Mouse (Mus musculus): ENCODE data around the gene Ccdc85c. TPM values are rescaled to one million over a fixed set of nuclear protein-coding genes. Genes with fewer than 3 reads are reported as not detected.

The Ccdc85c gene
- polyA plus RNA-seq, 1 experiment from 2014 or later = 11.4 TPM

GRCm38 (mm10) chr12:108288127-108288880 lies 13.1 kb upstream of the Ccdc85c start:
- H3K4me1 ChIP-seq = peaks cover 47% of the 10 kb centered on the region
- H3K27ac ChIP-seq (replicated peaks) = no peak overlapping the region
- DNase-seq (ENCODE audit: low spot score) = no peak
- no peaks in the 10 kb centered on the region for H3K9me3 ChIP-seq
- no peak overlapping the region for H3K4me3 ChIP-seq
- H3K27me3 ChIP-seq (replicated peaks; ENCODE audit: low read depth, poor library complexity, severe bottlenecking) = no peaks in the 10 kb centered on the region
- no peaks in the 10 kb centered on the region for H3K36me3 ChIP-seq (replicated peaks)
- 78% methylated on average over 19 of the region's 19 CpGs for WGBS

DNA sequence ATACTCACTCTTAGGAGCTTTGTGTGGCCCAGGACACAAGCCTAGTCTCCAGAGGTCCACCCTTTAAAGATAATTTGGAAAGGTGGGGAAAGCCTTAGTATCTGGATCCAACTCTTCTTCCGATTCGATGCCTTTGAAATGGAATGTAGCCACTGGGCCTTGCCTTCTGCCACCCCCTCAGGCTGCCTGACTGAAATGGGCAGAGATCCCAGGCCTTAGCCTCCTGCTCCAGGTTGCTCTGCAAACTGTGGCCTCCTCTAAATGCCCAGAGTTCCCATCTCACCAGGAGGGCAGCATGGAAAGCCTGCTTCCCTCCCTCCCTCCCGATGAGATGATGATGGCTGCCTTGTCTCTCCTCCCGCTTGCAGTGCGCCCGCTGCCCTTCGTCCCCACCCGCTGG lies 11.8 kb upstream of the Ccdc85c start:
- Histone ChIP-seq H3K9me3 (no peaks in the 10 kb centered on the region), H3K36me3 (replicated peaks) (no peaks in the 10 kb centered on the region), H3K27me3 (replicated peaks; ENCODE audit: low read depth, poor library complexity, severe bottlenecking) (no peaks in the 10 kb centered on the region), H3K4me3 (no peak overlapping the region), H3K4me1 (peaks cover 36% of the 10 kb centered on the region), H3K27ac (replicated peaks) (no peak overlapping the region)
- no peak for DNase-seq (ENCODE audit: low spot score)
- WGBS = 94% methylated on average over 8 of the region's 8 CpGs

- Histone ChIP-seq H3K4me1 (peaks cover 30% of the 10 kb centered on the region), H3K27ac (replicated peaks) (peak overlapping the region; percentile 87), H3K27me3 (replicated peaks; ENCODE audit: low read depth, poor library complexity, severe bottlenecking) (no peaks in the 10 kb centered on the region), H3K36me3 (replicated peaks) (no peaks in the 10 kb centered on the region), H3K9me3 (no peaks in the 10 kb centered on the region), H3K4me3 (no peak overlapping the region)
- WGBS = 79% methylated on average over 4 of the region's 4 CpGs
- no peak for DNase-seq (ENCODE audit: low spot score)
These were observed 11.2 kb upstream of the Ccdc85c start for GRCm38 (mm10) chr12:108286381-108286780.

- H3K4me1 ChIP-seq = peaks cover 36% of the 10 kb centered on the region
- peak overlapping the region; percentile 87 for H3K27ac ChIP-seq (replicated peaks)
- H3K36me3 ChIP-seq (replicated peaks) = no peaks in the 10 kb centered on the region
- no peaks in the 10 kb centered on the region for H3K9me3 ChIP-seq
- peak overlapping the region; percentile 29 for H3K4me3 ChIP-seq
- H3K27me3 ChIP-seq (replicated peaks; ENCODE audit: low read depth, poor library complexity, severe bottlenecking) = 0 out of 2 replicates have a peak, but pooled peaks cover 3% of the 10 kb centered on the region
- 27% methylated on average over 11 of the region's 11 CpGs for WGBS
- peak; percentile 61 for DNase-seq (ENCODE audit: low spot score)
These were observed 10.2 kb upstream of the Ccdc85c start for GRCm38 (mm10) chr12:108285225-108286011.

DNA sequence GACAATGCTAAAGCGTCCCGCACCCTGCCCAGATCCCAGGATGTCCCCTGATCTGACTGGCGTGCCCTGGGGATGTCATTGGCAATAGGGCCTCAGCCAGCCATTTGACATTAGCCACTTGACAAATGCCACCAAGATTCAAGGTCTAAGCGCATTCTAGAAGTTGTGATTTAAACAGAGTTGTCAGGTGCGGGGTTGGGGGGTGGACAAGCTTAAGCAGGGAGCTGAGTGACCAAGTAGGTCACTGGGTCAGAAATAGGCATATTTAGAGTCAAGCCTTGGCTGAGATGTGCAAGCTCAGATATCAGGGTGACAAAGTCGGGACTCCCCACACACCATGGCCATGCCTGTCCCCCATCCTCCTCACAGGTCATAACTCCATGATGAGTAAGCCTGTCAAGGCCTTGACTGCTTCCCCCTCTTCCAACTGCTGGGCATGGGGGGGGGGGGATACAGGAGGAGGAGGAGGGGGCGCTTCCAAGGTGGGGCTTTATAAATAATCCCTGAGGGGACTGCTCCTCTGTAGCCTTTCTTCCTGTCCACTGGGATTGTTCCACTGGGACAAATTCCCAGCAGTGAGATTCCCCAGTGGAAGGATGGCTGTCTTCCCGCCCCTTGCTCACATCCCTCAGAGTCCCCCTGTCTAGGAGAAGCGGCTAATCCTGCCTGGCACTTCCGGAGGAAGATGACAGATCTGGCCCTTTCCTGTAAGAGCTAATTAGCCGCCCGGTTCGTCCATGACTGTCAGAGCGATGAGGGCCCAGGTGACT lies 9.4 kb upstream of the Ccdc85c start:
- WGBS = 29% methylated on average over 14 of the region's 14 CpGs
- H3K4me3 ChIP-seq = peak overlapping the region; percentile 29
- H3K36me3 ChIP-seq (replicated peaks) = no peaks in the 10 kb centered on the region
- H3K27ac ChIP-seq (replicated peaks) = peak overlapping the region; percentile 72
- peak; percentile 55 for DNase-seq (ENCODE audit: low spot score)
- no peaks in the 10 kb centered on the region for H3K9me3 ChIP-seq
- H3K4me1 ChIP-seq = peaks cover 36% of the 10 kb centered on the region
- H3K27me3 ChIP-seq (replicated peaks; ENCODE audit: low read depth, poor library complexity, severe bottlenecking) = 0 out of 2 replicates have a peak, but pooled peaks cover 3% of the 10 kb centered on the region

DNA sequence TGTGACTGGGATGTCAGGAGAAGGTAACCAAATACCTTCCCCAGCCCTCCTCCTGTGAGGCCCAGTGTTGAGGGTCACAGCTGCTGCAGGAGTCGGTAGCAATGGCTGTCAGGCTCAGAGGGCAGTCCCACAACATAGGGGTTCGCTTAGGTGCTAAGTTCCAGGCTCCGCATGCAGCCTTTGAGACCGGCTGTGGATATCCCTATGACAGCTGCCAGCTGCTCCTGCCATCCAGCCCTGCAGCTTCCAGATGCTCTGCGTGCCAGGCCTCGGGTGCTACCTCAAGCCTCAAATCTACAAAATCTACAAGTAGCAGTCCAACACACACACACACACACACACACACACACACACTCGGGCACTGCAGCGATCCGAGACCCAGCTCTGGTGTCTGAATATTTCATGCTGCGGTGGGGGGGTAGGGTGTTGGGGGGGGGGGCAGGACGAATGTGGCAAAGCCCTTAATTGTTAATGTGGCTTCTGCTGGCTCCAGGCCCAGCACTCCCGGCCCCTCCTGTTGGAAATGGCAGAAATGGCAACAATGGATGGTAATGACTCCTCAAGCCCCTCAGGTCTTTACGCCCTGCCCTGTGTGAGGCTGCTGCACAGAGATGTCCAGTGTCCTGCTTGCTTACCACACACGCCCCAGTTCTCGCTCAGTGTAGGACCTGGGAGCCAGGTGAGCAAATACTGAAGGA lies 3.1 kb upstream of the Ccdc85c start:
- H3K4me3 ChIP-seq = peak overlapping the region; percentile 87; the same call in 1 of the 2 replicates
- H3K27ac ChIP-seq (replicated peaks) = peak overlapping the region; percentile 72
- DNase-seq (ENCODE audit: low spot score) = peak; percentile 41
- H3K27me3 ChIP-seq (replicated peaks; ENCODE audit: low read depth, poor library complexity, severe bottlenecking) = peaks cover 20% of the 10 kb centered on the region
- no peaks in the 10 kb centered on the region for H3K36me3 ChIP-seq (replicated peaks)
- no peaks in the 10 kb centered on the region for H3K9me3 ChIP-seq
- peaks cover 62% of the 10 kb centered on the region for H3K4me1 ChIP-seq
- 41% methylated on average over 15 of the region's 15 CpGs for WGBS

GRCm38 (mm10) chr12:108277341-108277841 lies 2.2 kb upstream of the Ccdc85c start:
- peak overlapping the region; percentile 87 for H3K4me3 ChIP-seq
- under 1% methylated on average over 12 of the region's 12 CpGs for WGBS
- H3K4me1 ChIP-seq = peaks cover 72% of the 10 kb centered on the region
- peaks cover 20% of the 10 kb centered on the region for H3K27me3 ChIP-seq (replicated peaks; ENCODE audit: low read depth, poor library complexity, severe bottlenecking)
- peak overlapping the region; percentile 72 for H3K27ac ChIP-seq (replicated peaks)
- H3K9me3 ChIP-seq = no peaks in the 10 kb centered on the region
- no peaks in the 10 kb centered on the region for H3K36me3 ChIP-seq (replicated peaks)
- DNase-seq (ENCODE audit: low spot score) = peak; percentile 65

DNA sequence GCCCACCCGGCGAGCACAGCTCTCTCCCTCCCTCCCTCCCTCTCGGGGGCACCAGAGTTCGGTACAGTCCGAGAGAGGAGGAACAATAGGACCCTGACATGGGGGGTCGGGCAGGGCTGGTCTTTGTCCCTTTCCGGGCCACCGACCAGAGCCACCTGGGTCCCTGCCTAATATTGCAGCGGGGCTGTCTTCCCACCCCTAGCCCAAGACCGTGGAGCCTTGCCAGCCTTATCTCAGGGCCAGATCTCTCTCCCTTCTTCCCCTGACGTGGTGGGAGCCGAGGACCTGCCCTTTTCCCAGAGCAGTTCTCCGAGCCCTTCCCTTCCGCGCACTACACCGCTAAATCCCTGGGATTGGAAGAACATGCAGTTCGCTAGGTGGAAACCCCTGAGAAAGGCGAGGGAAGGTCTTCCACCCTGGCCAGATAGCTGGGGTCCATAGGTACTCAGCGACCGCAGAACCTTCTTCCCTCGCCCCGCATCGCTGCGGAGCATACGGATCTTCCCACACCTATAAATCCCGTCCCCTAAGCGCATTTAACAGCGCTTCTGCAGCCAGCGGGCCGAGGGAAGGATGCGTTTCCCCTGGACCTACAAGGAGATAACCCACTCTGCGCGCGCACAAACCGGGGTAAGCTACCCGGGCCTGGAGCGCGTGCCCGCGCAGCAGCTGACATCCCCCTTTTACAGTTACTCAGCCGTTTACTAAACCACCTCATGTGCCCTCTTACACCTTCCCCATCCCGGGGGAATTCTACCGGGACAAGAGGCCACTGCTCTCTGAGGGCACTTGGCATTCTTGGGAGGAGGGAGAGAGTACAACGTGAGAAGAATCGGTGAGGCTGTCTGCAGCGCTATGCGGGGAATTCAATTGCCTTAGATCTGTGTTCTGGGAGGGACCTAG lies 946 bp upstream of the Ccdc85c start:
- Histone ChIP-seq H3K4me3 (peak overlapping the region; percentile 87), H3K36me3 (replicated peaks) (peaks cover 9% of the 10 kb centered on the region), H3K4me1 (peaks cover 84% of the 10 kb centered on the region), H3K27me3 (replicated peaks; ENCODE audit: low read depth, poor library complexity, severe bottlenecking) (peaks cover 18% of the 10 kb centered on the region), H3K27ac (replicated peaks) (peak overlapping the region; percentile 95), H3K9me3 (no peaks in the 10 kb centered on the region)
- under 1% methylated on average over 47 of the region's 47 CpGs for WGBS
- peak; percentile 72 for DNase-seq (ENCODE audit: low spot score)

- Histone ChIP-seq H3K27ac (replicated peaks) (peak overlapping the region; percentile 95), H3K4me1 (peaks cover 84% of the 10 kb centered on the region), H3K4me3 (peak overlapping the region; percentile 87), H3K27me3 (replicated peaks; ENCODE audit: low read depth, poor library complexity, severe bottlenecking) (peaks cover 17% of the 10 kb centered on the region), H3K36me3 (replicated peaks) (peaks cover 11% of the 10 kb centered on the region), H3K9me3 (no peaks in the 10 kb centered on the region)
- DNase-seq (ENCODE audit: low spot score) = peak; percentile 100
- WGBS = under 1% methylated on average over 37 of the region's 37 CpGs
These were observed 274 bp upstream of the Ccdc85c start for GRCm38 (mm10) chr12:108275508-108275890.

GRCm38 (mm10) chr12:108274313-108274595 lies 971 bp downstream of the Ccdc85c start:
- Histone ChIP-seq H3K27me3 (replicated peaks; ENCODE audit: low read depth, poor library complexity, severe bottlenecking) (peaks cover 16% of the 10 kb centered on the region), H3K4me1 (peaks cover 93% of the 10 kb centered on the region), H3K27ac (replicated peaks) (peak overlapping the region; percentile 90), H3K36me3 (replicated peaks) (peaks cover 23% of the 10 kb centered on the region), H3K4me3 (peak overlapping the region; percentile 87), H3K9me3 (no peaks in the 10 kb centered on the region)
- WGBS = 1% methylated on average over 35 of the region's 35 CpGs
- DNase-seq (ENCODE audit: low spot score) = peak; percentile 47
